Mouse (Mus musculus) neural tube, embryonic 13.5 days (tissue): Measurements from ENCODE around the gene Wdr27. TPM values are rescaled to one million over a fixed set of nuclear protein-coding genes. Genes with fewer than 3 reads are reported as not detected.
"Not testable (repeated sequence)": the region's sequence is repeated elsewhere in the genome, so short reads cannot be mapped to it uniquely, and the experiment has no call there.

Source experiments
- ATAC-seq: fragments of 200-750 bp; cut with Nextera tagmentation; 2 replicates; pipeline ENCODE4 v1.8.0; 2017; ENCODE audit warnings: low read depth, mild to moderate bottlenecking, moderate TSS enrichment, moderate library complexity
- H3K27ac ChIP-seq: fragments of 300-500 bp; sonication (generic); replicated peaks from 2 replicates; pipeline ENCODE4 v1.5.1; 2015; ENCODE audit warnings: moderate library complexity, mild to moderate bottlenecking, inconsistent platforms
- H3K27me3 ChIP-seq: fragments of 300-500 bp; sonication (generic); 2 replicates; pipeline ENCODE4 v1.6.1; 2015; ENCODE audit warnings: mild to moderate bottlenecking, inconsistent platforms
- H3K36me3 ChIP-seq: fragments of 300-500 bp; sonication (generic); 2 replicates; pipeline ENCODE4 v1.6.1; 2015; ENCODE audit warnings: mild to moderate bottlenecking, inconsistent platforms
- H3K4me1 ChIP-seq: fragments of 300-500 bp; sonication (generic); replicated peaks from 2 replicates; pipeline ENCODE4 v1.6.1; 2015; ENCODE audit warnings: inconsistent platforms
- H3K4me2 ChIP-seq: fragments of 300-500 bp; sonication (generic); 2 replicates; pipeline ENCODE4 v1.6.1; 2015; ENCODE audit warnings: inconsistent platforms, mild to moderate bottlenecking, moderate library complexity
- H3K4me3 ChIP-seq: fragments of 300-500 bp; sonication (generic); 2 replicates; pipeline ENCODE4 v1.5.1; 2015; ENCODE audit warnings: mild to moderate bottlenecking, inconsistent platforms
- H3K9ac ChIP-seq: fragments of 300-500 bp; sonication (generic); 2 replicates; pipeline ENCODE4 v1.6.1; 2015; ENCODE audit warnings: moderate library complexity, mild to moderate bottlenecking, inconsistent platforms
- H3K9me3 ChIP-seq: fragments of 300-500 bp; sonication (generic); 2 replicates; pipeline ENCODE4 v1.6.1; 2016; ENCODE audit warnings: inconsistent platforms
- WGBS: fragments of 180-500 bp; shearing (Covaris S2); methylation state at CpG from one replicate; pipeline ENCODE4 v1.1.7; 2015; 5-methylcytosine and 5-hydroxymethylcytosine counted together
- polyA plus RNA-seq: library from polyadenylated mRNA; unstranded; fragments of >200 nt; fragmentation: Nextera tagmentation; extraction: Ambion mirVana; gene quantifications from 2 replicates; pipeline ENCODE4 v1.2.1, GENCODE M21; 2015

The Wdr27 gene
- polyA plus RNA-seq, 1 experiment from 2014 or later: 8.3 TPM

GRCm38 (mm10) chr17:14895058-14895457, 47.9 kb downstream of the Wdr27 start:
- H3K27ac ChIP-seq, ATAC-seq, H3K4me2 ChIP-seq, H3K36me3 ChIP-seq, H3K9me3 ChIP-seq, H3K27me3 ChIP-seq, H3K4me1 ChIP-seq, H3K4me3 ChIP-seq, H3K9ac ChIP-seq: not testable (repeated sequence)

- H3K27ac ChIP-seq: no peak overlapping the region
- no peaks in the 10 kb centered on the region for H3K36me3 ChIP-seq
- ATAC-seq: no peak
- no peak overlapping the region for H3K4me3 ChIP-seq
- WGBS: 66% methylated on average over 2 of the region's 2 CpGs
- no peak overlapping the region for H3K9ac ChIP-seq
- no peaks in the 10 kb centered on the region for H3K27me3 ChIP-seq
- no peak overlapping the region for H3K4me2 ChIP-seq
- H3K9me3 ChIP-seq: no peaks in the 10 kb centered on the region
- H3K4me1 ChIP-seq: no peaks in the 10 kb centered on the region
Observed at GRCm38 (mm10) chr17:14886933-14887332, 56.0 kb downstream of the Wdr27 start.

GRCm38 (mm10) chr17:14874656-14875204, 68.2 kb downstream of the Wdr27 start:
- no peaks in the 10 kb centered on the region for H3K27me3 ChIP-seq
- WGBS: 84% methylated on average over 2 of the region's 2 CpGs
- ATAC-seq: no peak
- H3K4me3 ChIP-seq: no peak overlapping the region
- no peak overlapping the region for H3K27ac ChIP-seq
- no peaks in the 10 kb centered on the region for H3K4me1 ChIP-seq
- no peak overlapping the region for H3K4me2 ChIP-seq
- no peaks in the 10 kb centered on the region for H3K9me3 ChIP-seq
- no peak overlapping the region for H3K9ac ChIP-seq
- no peaks in the 10 kb centered on the region for H3K36me3 ChIP-seq

- Histone ChIP-seq H3K36me3 (no peaks in the 10 kb centered on the region), H3K27ac (no peak overlapping the region), H3K9me3 (no peaks in the 10 kb centered on the region), H3K4me2 (no peak overlapping the region), H3K4me3 (no peak overlapping the region), H3K9ac (no peak overlapping the region), H3K4me1 (no peaks in the 10 kb centered on the region), H3K27me3 (no peaks in the 10 kb centered on the region)
- WGBS: 84% methylated on average over 1 of the region's 1 CpGs
- ATAC-seq: no peak
Observed at GRCm38 (mm10) chr17:14860220-14860619, 82.7 kb downstream of the Wdr27 start.

- no peak for ATAC-seq
- no peak overlapping the region for H3K9ac ChIP-seq
- H3K4me1 ChIP-seq: no peaks in the 10 kb centered on the region
- H3K9me3 ChIP-seq: no peaks in the 10 kb centered on the region
- H3K4me2 ChIP-seq: no peak overlapping the region
- H3K27ac ChIP-seq: no peak overlapping the region
- WGBS: 82% methylated on average over 3 of the region's 3 CpGs
- H3K36me3 ChIP-seq: no peaks in the 10 kb centered on the region
- H3K4me3 ChIP-seq: no peak overlapping the region
- H3K27me3 ChIP-seq: no peaks in the 10 kb centered on the region
Observed at GRCm38 (mm10) chr17:14847709-14848108, 95.2 kb downstream of the Wdr27 start.

- Histone ChIP-seq H3K4me2 (no peak overlapping the region), H3K9ac (no peak overlapping the region), H3K4me3 (no peak overlapping the region), H3K4me1 (no peaks in the 10 kb centered on the region), H3K9me3 (no peaks in the 10 kb centered on the region), H3K27ac (no peak overlapping the region), H3K27me3 (no peaks in the 10 kb centered on the region), H3K36me3 (no peaks in the 10 kb centered on the region)
- WGBS: 74% methylated on average over 5 of the region's 5 CpGs
- ATAC-seq: no peak
Observed at GRCm38 (mm10) chr17:14846880-14847279, 96.1 kb downstream of the Wdr27 start.

GRCm38 (mm10) chr17:14826715-14827295, 116.2 kb downstream of the Wdr27 start:
- 38% methylated on average over 6 of the region's 6 CpGs for WGBS
- no peak for ATAC-seq
- Histone ChIP-seq H3K4me3 (no peak overlapping the region), H3K9me3 (no peaks in the 10 kb centered on the region), H3K4me1 (0 out of 2 replicates have a peak, but pooled peaks cover 4% of the 10 kb centered on the region), H3K27me3 (no peaks in the 10 kb centered on the region), H3K4me2 (no peak overlapping the region), H3K27ac (no peak overlapping the region), H3K9ac (no peak overlapping the region), H3K36me3 (no peaks in the 10 kb centered on the region)

GRCm38 (mm10) chr17:14824938-14825337, 118.0 kb downstream of the Wdr27 start:
- H3K4me3 ChIP-seq: no peak overlapping the region
- no peak overlapping the region for H3K4me2 ChIP-seq
- no peak overlapping the region for H3K9ac ChIP-seq
- no peak for ATAC-seq
- 65% methylated on average over 5 of the region's 5 CpGs for WGBS
- no peaks in the 10 kb centered on the region for H3K27me3 ChIP-seq
- 0 out of 2 replicates have a peak, but pooled peaks cover 4% of the 10 kb centered on the region for H3K4me1 ChIP-seq
- no peak overlapping the region for H3K27ac ChIP-seq
- no peaks in the 10 kb centered on the region for H3K36me3 ChIP-seq
- no peaks in the 10 kb centered on the region for H3K9me3 ChIP-seq

- Histone ChIP-seq H3K9me3 (no peaks in the 10 kb centered on the region), H3K4me2 (no peak overlapping the region), H3K36me3 (no peaks in the 10 kb centered on the region), H3K4me3 (no peak overlapping the region), H3K9ac (no peak overlapping the region), H3K27me3 (no peaks in the 10 kb centered on the region), H3K27ac (no peak overlapping the region), H3K4me1 (no peaks in the 10 kb centered on the region)
- 76% methylated on average over 2 of the region's 2 CpGs for WGBS
- no peak for ATAC-seq
Observed at GRCm38 (mm10) chr17:14817975-14818374, 125.0 kb downstream of the Wdr27 start.

- no peak overlapping the region for H3K4me2 ChIP-seq
- no peak for ATAC-seq
- H3K9ac ChIP-seq: no peak overlapping the region
- H3K9me3 ChIP-seq: no peaks in the 10 kb centered on the region
- H3K27ac ChIP-seq: no peak overlapping the region
- H3K27me3 ChIP-seq: no peaks in the 10 kb centered on the region
- no peaks in the 10 kb centered on the region for H3K36me3 ChIP-seq
- no peaks in the 10 kb centered on the region for H3K4me1 ChIP-seq
- WGBS: 87% methylated on average over 3 of the region's 3 CpGs
- no peak overlapping the region for H3K4me3 ChIP-seq
Observed at GRCm38 (mm10) chr17:14816107-14816506, 126.9 kb downstream of the Wdr27 start.

- Histone ChIP-seq H3K4me3 (no peak overlapping the region), H3K4me1 (no peaks in the 10 kb centered on the region), H3K9ac (no peak overlapping the region), H3K27ac (no peak overlapping the region), H3K27me3 (no peaks in the 10 kb centered on the region), H3K9me3 (no peaks in the 10 kb centered on the region), H3K4me2 (no peak overlapping the region), H3K36me3 (no peaks in the 10 kb centered on the region)
- 79% methylated on average over 5 of the region's 5 CpGs for WGBS
- ATAC-seq: no peak
Observed at GRCm38 (mm10) chr17:14815304-14815703, 127.7 kb downstream of the Wdr27 start.

GRCm38 (mm10) chr17:14812631-14813030, 130.3 kb downstream of the Wdr27 start:
- Histone ChIP-seq H3K9me3 (no peaks in the 10 kb centered on the region), H3K27me3 (no peaks in the 10 kb centered on the region), H3K9ac (no peak overlapping the region), H3K36me3 (no peaks in the 10 kb centered on the region), H3K27ac (no peak overlapping the region), H3K4me2 (no peak overlapping the region), H3K4me1 (no peaks in the 10 kb centered on the region), H3K4me3 (no peak overlapping the region)
- WGBS: 90% methylated on average over 6 of the region's 6 CpGs
- no peak for ATAC-seq

GRCm38 (mm10) chr17:14812033-14812432, 130.9 kb downstream of the Wdr27 start:
- Histone ChIP-seq H3K4me2 (no peak overlapping the region), H3K9me3 (no peaks in the 10 kb centered on the region), H3K9ac (no peak overlapping the region), H3K27me3 (no peaks in the 10 kb centered on the region), H3K27ac (no peak overlapping the region), H3K4me1 (no peaks in the 10 kb centered on the region), H3K4me3 (no peak overlapping the region), H3K36me3 (no peaks in the 10 kb centered on the region)
- WGBS: 85% methylated on average over 8 of the region's 8 CpGs
- ATAC-seq: no peak
